Mouse (Mus musculus) ovary, postnatal 10 days (tissue): ENCODE results near the gene Cib2.
"Not testable (repeated sequence)": the region's sequence is repeated elsewhere in the genome, so short reads cannot be mapped to it uniquely, and the experiment has no call there.

Source experiments
- DNase-seq: peaks from one replicate; pipeline ENCODE4 v3.0.0; 2022; ENCODE audit warnings: low spot score

Gene Cib2

GRCm38 (mm10) chr9:54559771-54560471 is at the start of gene Cib2:
Gene Cib2, minus strand, starts transcription at chr9:54560218.
- DNase-seq, result peak; percentile 24

GRCm38 (mm10) chr9:54604886-54605285 is 44.9 kb upstream of the Cib2 start:
- no peak for DNase-seq

DNA sequence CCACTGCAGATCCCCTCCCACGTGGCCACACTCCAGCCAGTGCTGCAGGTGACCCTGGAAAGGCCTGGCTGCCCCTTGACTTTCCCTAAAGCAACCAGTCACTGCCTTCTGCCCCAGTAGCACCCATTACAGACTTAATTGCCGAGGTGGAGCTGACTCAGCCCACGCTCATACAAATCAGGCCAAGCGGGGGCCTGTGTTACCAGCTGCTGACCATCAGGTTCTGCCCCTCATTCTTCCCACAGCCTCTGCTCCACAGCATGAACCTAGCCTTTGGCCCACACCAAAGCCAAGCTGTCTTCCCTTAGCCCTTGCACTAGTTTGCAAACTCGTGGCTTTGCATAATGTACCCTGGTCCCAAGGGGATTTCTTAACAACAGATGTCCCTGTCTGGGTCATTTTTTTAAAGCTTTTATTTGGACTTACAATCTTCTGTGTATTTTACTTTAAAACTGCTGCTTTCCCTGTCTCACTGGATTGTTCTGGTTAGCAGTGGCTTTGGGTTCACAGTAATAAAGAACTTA is 44.2 kb upstream of the Cib2 start:
- no peak for DNase-seq

DNA sequence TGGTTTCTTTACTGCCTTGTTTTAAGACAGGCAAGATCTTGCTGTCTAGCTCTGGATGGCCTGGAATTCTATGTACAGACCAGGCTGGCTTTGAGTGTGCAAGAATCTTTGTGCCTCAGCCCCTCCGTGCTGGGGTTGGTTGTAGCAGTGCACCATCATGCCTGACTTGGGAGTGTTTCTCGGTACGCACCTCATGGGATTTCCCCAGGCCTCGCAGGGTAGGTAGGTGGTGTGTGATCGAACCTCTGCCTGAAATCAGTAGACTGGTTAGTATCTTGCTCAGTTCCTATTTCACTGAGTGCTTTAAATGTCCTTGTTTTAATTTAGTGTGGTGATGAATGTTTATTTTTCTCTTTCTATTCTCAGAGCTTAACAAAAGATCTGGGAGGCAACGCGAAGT is 42.9 kb upstream of the Cib2 start:
- no peak for DNase-seq

GRCm38 (mm10) chr9:54602386-54602785 is 42.4 kb upstream of the Cib2 start:
- no peak for DNase-seq

DNA sequence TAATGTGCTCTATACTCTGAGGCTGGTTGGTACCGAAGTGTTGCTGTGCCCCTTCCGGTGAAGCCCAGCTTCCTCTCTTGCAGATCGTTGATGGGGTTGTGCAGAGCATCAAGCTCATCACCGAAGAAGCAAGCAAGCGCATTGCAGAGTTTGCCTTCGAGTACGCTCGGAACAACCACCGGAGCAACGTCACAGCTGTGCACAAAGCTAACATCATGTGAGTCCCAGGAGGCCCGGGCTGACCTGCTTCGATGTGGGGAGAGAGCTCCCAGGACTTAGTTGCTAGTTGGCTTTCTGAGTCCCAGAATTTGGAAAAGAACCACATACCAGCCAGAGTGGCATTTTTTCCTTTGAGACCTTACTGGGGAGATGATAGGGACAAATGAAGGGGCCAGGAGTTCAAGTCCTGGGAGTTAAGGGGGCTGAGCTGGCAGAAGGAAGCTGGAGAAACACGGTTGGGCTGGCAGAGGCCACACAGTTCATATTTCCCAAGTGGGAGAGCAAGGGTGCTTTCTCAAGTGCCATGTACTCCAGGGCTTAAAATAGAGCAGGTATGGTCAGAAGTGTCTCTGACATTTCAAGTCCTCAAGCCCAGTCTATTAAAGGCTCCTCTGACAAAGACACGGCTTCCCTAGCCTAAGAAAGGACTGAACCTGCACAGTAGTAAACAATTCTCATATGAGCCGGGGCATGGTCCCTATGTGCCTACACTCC is 36.9 kb upstream of the Cib2 start:
- DNase-seq, result no peak

DNA sequence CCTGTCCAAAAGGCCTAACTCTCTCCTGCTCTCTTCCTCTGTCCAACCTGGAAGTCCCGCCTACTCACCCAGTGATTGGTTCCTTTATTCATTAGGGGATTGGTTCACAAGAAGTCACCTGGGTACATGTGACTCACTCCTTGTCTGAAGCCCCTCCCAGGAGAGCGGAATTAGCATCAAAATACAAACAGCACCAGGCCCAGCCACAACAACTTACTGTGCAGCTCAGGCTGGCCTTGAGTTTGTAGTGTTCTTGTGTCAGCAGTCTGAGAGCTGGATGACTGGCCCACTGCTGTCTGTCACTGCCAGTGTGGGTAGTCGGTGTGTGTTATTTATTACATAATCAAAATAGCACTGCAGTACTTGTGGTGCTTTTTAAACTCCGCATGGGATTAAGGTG is 33.6 kb upstream of the Cib2 start:
- DNase-seq, result not testable (repeated sequence)

GRCm38 (mm10) chr9:54587863-54588262 is 27.8 kb upstream of the Cib2 start:
- no peak for DNase-seq

DNA sequence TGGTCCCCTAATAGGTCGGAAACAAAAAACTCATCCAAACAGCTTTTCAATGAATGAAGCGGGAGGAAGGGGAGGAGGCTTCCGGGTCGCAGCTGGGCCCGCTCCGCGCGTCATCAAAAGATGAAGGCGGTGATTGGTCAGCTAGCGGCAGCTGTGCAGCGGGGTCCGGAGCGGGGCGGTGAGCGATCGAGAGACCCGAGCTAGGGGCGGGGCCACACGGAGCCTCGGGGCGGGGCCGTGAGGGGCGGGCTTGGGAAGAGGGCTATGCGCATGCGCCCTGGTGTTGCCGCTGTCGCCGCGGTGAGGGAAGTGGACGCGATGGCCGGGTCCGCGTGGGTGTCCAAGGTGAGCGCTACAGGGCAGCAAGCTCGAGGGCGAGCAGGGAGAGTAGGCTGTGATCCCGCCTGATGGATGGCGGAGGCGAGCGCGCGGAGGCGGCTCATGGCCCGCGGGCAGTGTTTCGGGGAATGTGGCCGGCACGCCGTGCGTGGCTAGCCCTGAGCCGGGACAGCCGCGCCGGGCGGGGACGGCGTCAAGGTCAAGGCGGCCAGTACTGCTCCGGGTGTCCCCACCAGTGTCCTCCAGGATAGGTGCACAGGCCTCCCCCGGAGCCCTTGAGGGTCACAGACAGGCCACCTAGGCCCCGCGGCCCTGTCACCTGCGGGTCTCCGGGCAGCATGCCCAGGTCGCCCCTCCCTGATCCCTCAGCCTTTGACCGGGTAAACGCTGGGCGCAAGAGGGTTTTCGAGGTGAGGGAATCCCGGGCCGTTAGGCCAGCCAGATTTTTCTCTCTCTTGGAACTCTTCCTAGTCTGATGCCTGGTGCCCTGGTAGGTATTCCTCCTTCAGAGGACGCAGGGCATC is 26.4 kb upstream of the Cib2 start, which contains the start of gene Idh3a:
Gene Idh3a, plus strand, starts transcription at position 136 of the 863 bp plus-strand sequence.
- peak; percentile 95 for DNase-seq

DNA sequence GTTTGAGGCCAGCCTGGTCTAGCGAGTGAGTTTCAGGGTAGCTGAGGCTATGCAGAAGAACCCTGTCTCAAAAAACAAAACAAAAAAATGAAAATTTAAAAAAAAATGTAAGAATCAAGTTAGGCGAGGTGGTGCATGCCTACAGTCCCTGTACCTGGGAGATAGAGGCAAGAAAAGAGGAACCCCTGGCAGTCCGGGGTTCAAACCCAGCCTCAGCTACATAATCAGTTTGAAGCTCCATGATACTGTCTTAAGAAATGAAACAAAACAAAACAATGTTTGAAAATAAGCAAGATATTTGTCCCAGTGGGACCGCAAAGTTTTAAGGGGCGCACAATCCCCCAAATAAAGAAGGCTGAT is 25.8 kb upstream of the Cib2 start:
- no peak for DNase-seq

DNA sequence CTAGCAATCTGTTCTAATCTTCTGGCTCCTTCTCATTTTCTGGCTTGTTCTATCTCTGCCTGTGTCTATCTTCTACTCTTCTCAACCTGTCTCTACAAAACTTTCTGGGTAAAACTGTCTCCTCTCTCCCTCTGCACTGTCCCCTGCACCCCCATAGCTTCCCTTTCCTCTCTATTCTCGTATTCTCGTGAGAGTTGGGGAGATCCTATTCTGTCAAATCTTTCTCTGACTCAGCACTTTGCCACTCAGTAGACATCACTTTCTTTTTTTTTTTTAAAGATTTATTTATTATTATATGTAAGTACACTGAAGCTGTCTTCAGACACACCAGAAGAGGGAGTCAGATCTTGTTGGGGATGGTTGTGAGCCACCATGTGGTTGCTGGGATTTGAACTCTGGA is 24.1 kb upstream of the Cib2 start:
- not testable (repeated sequence) for DNase-seq

DNA sequence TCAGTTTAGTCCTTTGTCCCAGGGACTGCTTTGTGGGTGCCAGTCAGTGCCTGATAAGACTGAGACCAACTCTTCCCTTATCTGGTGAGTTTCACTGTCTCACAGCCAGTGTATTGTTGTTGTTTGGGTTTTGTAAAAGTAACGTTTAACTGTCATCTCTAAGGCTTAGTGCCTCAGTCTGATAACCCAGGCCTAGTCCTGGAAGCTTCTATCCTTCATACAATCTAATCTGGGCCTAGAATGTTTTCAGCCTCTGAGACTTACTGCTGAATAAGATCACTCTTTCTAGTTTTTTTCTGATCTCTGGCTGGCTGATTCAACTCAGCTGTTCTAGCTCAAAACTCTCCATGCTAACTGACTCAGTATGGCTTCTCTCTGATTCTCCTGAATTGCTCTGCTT is 23.7 kb upstream of the Cib2 start:
- no peak for DNase-seq

DNA sequence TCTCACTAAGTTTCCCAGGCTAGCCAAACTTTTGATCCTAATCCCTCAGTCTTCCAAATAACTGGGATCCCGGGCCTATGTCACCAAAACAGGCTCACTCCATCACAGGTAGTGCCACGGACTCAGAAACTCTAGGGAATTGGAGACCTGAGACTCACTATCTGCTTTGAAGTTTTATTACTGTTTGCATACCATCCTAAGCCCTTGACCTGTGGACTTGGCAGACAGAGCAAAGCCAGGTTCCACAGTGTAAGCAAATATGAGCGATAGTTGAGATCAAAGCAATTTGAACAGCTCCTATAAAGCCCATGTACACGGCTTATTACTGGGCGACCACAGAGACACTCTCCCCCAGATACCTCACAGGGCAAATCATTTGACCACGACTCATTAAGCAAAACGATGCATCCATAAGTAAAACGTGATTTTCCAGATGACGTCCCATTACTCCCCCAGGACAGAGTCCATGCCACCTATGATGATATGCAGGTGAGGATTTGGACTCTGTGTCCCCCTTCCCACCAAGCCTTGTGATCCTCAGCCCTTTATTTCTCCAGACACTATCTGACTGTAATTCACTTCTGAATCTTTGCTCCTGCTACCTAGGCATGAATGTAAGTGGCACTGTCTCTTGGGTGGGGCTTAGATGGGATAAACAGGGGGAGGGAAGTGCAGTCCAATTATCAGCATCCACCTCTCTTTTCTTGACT is 11.3 kb upstream of the Cib2 start:
- DNase-seq, result no peak

DNA sequence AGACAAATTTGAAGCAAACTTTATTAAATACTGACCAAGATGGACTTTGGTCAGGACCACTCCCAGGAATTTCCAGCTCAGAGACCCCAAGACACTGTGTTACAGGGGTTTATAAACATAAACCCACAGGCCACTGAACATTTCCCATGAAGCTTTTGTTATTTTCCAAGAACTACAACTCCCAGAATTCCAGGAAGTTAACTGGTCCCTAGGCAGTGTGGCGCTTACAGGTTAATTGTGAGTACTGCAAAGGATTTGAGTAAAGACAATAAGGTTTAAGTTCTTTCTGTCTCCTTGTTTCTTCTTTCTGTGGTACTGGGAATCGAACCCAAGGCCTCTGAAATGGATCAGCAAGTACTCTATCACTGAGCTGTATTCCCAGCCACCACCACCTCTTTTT is 8.7 kb upstream of the Cib2 start:
- no peak for DNase-seq

DNA sequence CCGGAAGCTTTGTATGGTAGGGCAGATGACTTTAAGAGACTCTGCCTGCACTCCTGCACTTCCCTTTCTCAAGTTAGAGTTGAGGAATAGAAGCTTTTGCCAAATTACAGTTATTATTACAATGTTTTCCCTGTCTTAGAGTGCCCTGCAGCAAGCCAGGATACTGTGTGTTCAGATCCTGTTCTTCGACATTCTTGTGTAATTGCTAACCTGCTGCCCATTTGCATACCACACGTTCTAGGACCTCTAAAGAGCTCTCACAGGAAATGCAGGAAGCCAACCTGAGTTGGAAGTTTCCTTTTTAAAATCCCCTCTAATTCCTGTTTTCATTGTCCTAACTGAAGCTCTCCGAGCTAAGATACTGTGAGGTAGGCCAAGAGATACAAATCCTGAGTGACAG is 6.9 kb upstream of the Cib2 start:
- DNase-seq, result no peak

GRCm38 (mm10) chr9:54560831-54561601 is 998 bp upstream of the Cib2 start:
- DNase-seq, result no peak

DNA sequence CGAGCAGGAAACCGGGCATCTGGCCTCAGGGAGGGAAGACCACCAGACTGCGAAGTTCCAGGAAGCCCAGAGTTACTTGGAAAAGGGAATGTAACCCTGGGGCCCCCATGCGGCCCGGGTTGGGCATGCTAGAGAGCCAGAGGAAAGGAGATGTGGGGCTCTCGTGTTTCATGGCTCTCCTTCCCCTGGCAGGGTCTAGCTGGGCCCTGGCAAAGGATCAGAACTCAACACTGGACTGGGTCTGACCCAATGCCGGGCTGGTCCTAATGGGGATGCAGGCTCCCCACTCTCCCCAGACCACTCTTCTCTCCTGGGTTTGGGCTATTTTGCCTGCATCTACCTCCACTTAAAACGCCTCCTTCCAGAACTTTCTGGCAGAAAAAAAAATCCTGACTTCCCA is 1.3 kb downstream of the Cib2 start:
- no peak for DNase-seq

- no peak for DNase-seq
Measured at GRCm38 (mm10) chr9:54555044-54555443, 5.0 kb downstream of the Cib2 start.

GRCm38 (mm10) chr9:54552409-54552808 is 7.6 kb downstream of the Cib2 start:
- no peak for DNase-seq

DNA sequence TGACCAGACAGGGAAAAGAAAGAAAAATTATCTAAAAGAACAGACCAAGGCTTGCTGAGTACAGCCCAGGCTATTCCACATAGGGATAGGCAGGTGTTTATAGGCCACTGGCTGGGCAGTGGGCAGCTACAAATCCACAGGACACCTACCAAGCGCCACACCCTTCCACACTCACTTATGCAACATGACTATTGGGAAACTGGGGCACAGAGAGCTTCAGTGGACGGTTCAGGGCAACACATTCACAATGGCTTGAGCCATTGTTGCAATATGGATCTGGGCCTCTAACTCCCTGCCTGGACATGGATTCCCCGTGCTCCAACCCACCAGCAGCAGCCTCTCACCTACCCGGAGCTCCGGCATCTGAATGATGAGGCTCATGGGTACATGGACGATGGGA is 10.6 kb downstream of the Cib2 start:
- no peak for DNase-seq

GRCm38 (mm10) chr9:54547536-54547935 is 12.5 kb downstream of the Cib2 start:
- DNase-seq, result no peak
